Mouse (Mus musculus) megakaryocyte progenitor cell, adult 5-6 weeks (primary cell): ENCODE results near the gene Rps6kc1. TPM values are rescaled to one million over a fixed set of nuclear protein-coding genes. Genes with fewer than 3 reads are reported as not detected.
"Not testable (repeated sequence)": the region's sequence is repeated elsewhere in the genome, so short reads cannot be mapped to it uniquely, and the experiment has no call there.

Experiments used
- ATAC-seq: replicated peaks from 2 replicates; pipeline ENCODE4 v1.8.0; 2016; ENCODE audit warnings: mild to moderate bottlenecking, moderate TSS enrichment, inconsistent platforms; ENCODE audit not compliant: poor library complexity
- total RNA-seq, 2 experiments: library from RNA; stranded (forward) in 1 of 2; stranded (reverse) in 1 of 2; fragments of 157-497, 149-512 nt in 1 of 2; fragments of 200-1000 nt in 1 of 2; gene quantifications; 2 replicates each; pipeline versions ENCODE4 v1.2.3 to v1.2.4; 2015 to 2017

The Rps6kc1 gene
- total RNA-seq (2015) (6.9 and 7.2 TPM in 2 replicates), total RNA-seq (2017) (8.7 and 10.4 TPM in 2 replicates)

GRCm38 (mm10) chr1:190911415-190912123 lies at the start of gene Rps6kc1:
Gene Rps6kc1 (minus strand): TSS chr1:190911770.
- peak; percentile 78 for ATAC-seq

- ATAC-seq, result peak; percentile 62
These were observed 47.3 kb upstream of the Rps6kc1 start for GRCm38 (mm10) chr1:190958821-190959220.

- ATAC-seq, result no peak
These were observed 41.4 kb upstream of the Rps6kc1 start for GRCm38 (mm10) chr1:190953009-190953408.

- ATAC-seq, result peak; percentile 54
These were observed 39.4 kb upstream of the Rps6kc1 start for GRCm38 (mm10) chr1:190951014-190951413.

GRCm38 (mm10) chr1:190948846-190949245 lies 37.3 kb upstream of the Rps6kc1 start:
- ATAC-seq, result no peak

- no peak for ATAC-seq
These were observed 36.9 kb upstream of the Rps6kc1 start for GRCm38 (mm10) chr1:190948439-190948838.

- no peak for ATAC-seq
These were observed 36.4 kb upstream of the Rps6kc1 start for GRCm38 (mm10) chr1:190947986-190948385.

GRCm38 (mm10) chr1:190944109-190944760 lies 32.7 kb upstream of the Rps6kc1 start:
- peak; percentile 99 for ATAC-seq

- ATAC-seq, result no peak
These were observed 28.2 kb upstream of the Rps6kc1 start for GRCm38 (mm10) chr1:190939803-190940202.

GRCm38 (mm10) chr1:190930181-190930580 lies 18.6 kb upstream of the Rps6kc1 start:
- no peak for ATAC-seq

GRCm38 (mm10) chr1:190929010-190929695 lies 17.6 kb upstream of the Rps6kc1 start:
- ATAC-seq, result peak; percentile 16

- peak; percentile 88 for ATAC-seq
These were observed 16.9 kb upstream of the Rps6kc1 start for GRCm38 (mm10) chr1:190928370-190929009.

GRCm38 (mm10) chr1:190927751-190928369 lies 16.3 kb upstream of the Rps6kc1 start:
- ATAC-seq, result peak; percentile 46

- no peak for ATAC-seq
These were observed 15.7 kb upstream of the Rps6kc1 start for GRCm38 (mm10) chr1:190927311-190927710.

- ATAC-seq, result not testable (repeated sequence)
These were observed 13.2 kb upstream of the Rps6kc1 start, which contains the start of gene Angel2 for GRCm38 (mm10) chr1:190924812-190925211. Gene Angel2 (plus strand): TSS chr1:190925112.

GRCm38 (mm10) chr1:190919725-190920469 lies 8.3 kb upstream of the Rps6kc1 start:
- no peak for ATAC-seq

GRCm38 (mm10) chr1:190918938-190919337 lies 7.4 kb upstream of the Rps6kc1 start:
- no peak for ATAC-seq

GRCm38 (mm10) chr1:190912623-190913022 lies 1.1 kb upstream of the Rps6kc1 start:
- ATAC-seq, result no peak; the same call in 1 of the 2 replicates

- no peak for ATAC-seq
These were observed 734 bp downstream of the Rps6kc1 start for GRCm38 (mm10) chr1:190910836-190911235.

GRCm38 (mm10) chr1:190904714-190905113 lies 6.9 kb downstream of the Rps6kc1 start:
- no peak for ATAC-seq
